Mouse (Mus musculus): ENCODE data around the gene Scai.
"Not testable (repeated sequence)": the region's sequence is repeated elsewhere in the genome, so short reads cannot be mapped to it uniquely, and the experiment has no call there.

Gene Scai

GRCm38 (mm10) chr2:39129526-39130326 is 60.8 kb downstream of the Scai start:
- no peak for DNase-seq (ENCODE audit: low spot score in 2 of 2)

GRCm38 (mm10) chr2:39124167-39124566 is 66.4 kb downstream of the Scai start:
- no peak for DNase-seq (ENCODE audit: low spot score in 2 of 2)

GRCm38 (mm10) chr2:39121137-39121536 is 69.4 kb downstream of the Scai start:
- no peak for DNase-seq (ENCODE audit: low spot score in 2 of 2)

GRCm38 (mm10) chr2:39116583-39116982 is 74.0 kb downstream of the Scai start:
- DNase-seq (ENCODE audit: low spot score in 2 of 2) = no peak

- DNase-seq (ENCODE audit: low spot score in 2 of 2) = no peak
Observed at GRCm38 (mm10) chr2:39114093-39114492, 76.4 kb downstream of the Scai start.

- no peak for DNase-seq (ENCODE audit: low spot score in 2 of 2)
Observed at GRCm38 (mm10) chr2:39110514-39110913, 80.0 kb downstream of the Scai start.

GRCm38 (mm10) chr2:39109712-39110111 is 80.8 kb downstream of the Scai start:
- DNase-seq (ENCODE audit: low spot score in 2 of 2) = not testable (repeated sequence)

GRCm38 (mm10) chr2:39099951-39100350 is 90.6 kb downstream of the Scai start:
- DNase-seq (ENCODE audit: low spot score in 2 of 2) = not testable (repeated sequence)

GRCm38 (mm10) chr2:39097993-39098392 is 92.5 kb downstream of the Scai start:
- no peak for DNase-seq (ENCODE audit: low spot score in 2 of 2)

- DNase-seq (ENCODE audit: low spot score in 2 of 2) = no peak
Observed at GRCm38 (mm10) chr2:39091966-39092365, 98.6 kb downstream of the Scai start.

GRCm38 (mm10) chr2:39082706-39083105 is 107.8 kb downstream of the Scai start:
- no peak for DNase-seq (ENCODE audit: low spot score in 2 of 2)

GRCm38 (mm10) chr2:39070666-39071065 is 119.9 kb downstream of the Scai start:
- no peak for DNase-seq (ENCODE audit: low spot score in 2 of 2)

- no peak for DNase-seq (ENCODE audit: low spot score in 2 of 2)
Observed at GRCm38 (mm10) chr2:39069096-39069495, 121.4 kb downstream of the Scai start.

GRCm38 (mm10) chr2:39065400-39065987 is 125.0 kb downstream of the Scai start, which contains the start of gene Golga1:
Gene Golga1 (minus strand): TSS chr2:39065541.
- DNase-seq (ENCODE audit: low spot score in 2 of 2) = peak; percentile 76 to 81

- DNase-seq (ENCODE audit: low spot score in 2 of 2) = no peak
Observed at GRCm38 (mm10) chr2:39064687-39065399, 125.7 kb downstream of the Scai start.

- DNase-seq (ENCODE audit: low spot score in 2 of 2) = no peak
Observed at GRCm38 (mm10) chr2:39048515-39048914, 142.0 kb downstream of the Scai start.

GRCm38 (mm10) chr2:39040215-39040614 is 150.3 kb downstream of the Scai start:
- DNase-seq (ENCODE audit: low spot score in 2 of 2) = no peak

- DNase-seq (ENCODE audit: low spot score in 2 of 2) = no peak
Observed at GRCm38 (mm10) chr2:39031611-39032010, 158.9 kb downstream of the Scai start.

- no peak for DNase-seq (ENCODE audit: low spot score in 2 of 2)
Observed at GRCm38 (mm10) chr2:39020004-39020403, 170.5 kb downstream of the Scai start.

GRCm38 (mm10) chr2:39016581-39016980 is 174.0 kb downstream of the Scai start:
- DNase-seq (ENCODE audit: low spot score in 2 of 2) = no peak
